Mouse (Mus musculus): ENCODE measurements around the gene Tead4. TPM values are rescaled to one million over a fixed set of nuclear protein-coding genes. Genes with fewer than 3 reads are reported as not detected.
A peak's percentile ranks its signal among the peaks of the same experiment; 100 is the strongest.

The Tead4 gene
- total and polyA plus RNA-seq, 2 experiments from 2014 or later = 0.17 to 0.82 TPM

- H3K9me3 ChIP-seq (ENCODE audit: low read length) = no peaks in the 10 kb centered on the region
- no peak for ATAC-seq (ENCODE audit: low FRiP score)
- H3K4me2 ChIP-seq (ENCODE audit: low read depth, low read length, poor library complexity, severe bottlenecking) = no peak overlapping the region
- no peak overlapping the region for H3K9ac ChIP-seq (replicated peaks; ENCODE audit: low read length, poor library complexity, severe bottlenecking)
- H3K4me1 ChIP-seq (ENCODE audit: insufficient read depth, low read length) = no peaks in the 10 kb centered on the region
- no peak overlapping the region for H3K4me3 ChIP-seq (ENCODE audit: low read depth, low read length)
- no peaks in the 10 kb centered on the region for H3K27me3 ChIP-seq (ENCODE audit: insufficient read depth, low read length)
- DNase-seq (ENCODE audit: low spot score) = no peak
- H3K27ac ChIP-seq (ENCODE audit: low read depth, low read length) = no peak overlapping the region
- WGBS = 85% methylated on average over 2 of the region's 2 CpGs
- H3K36me3 ChIP-seq (ENCODE audit: insufficient read depth, low read length) = no peaks in the 10 kb centered on the region
- no peak for TF ChIP-seq CTCF (IDR thresholded peaks at IDR 0.05)
These were observed 47.5 kb downstream of the Tead4 start for GRCm38 (mm10) chr6:128253111-128253510.

DNA sequence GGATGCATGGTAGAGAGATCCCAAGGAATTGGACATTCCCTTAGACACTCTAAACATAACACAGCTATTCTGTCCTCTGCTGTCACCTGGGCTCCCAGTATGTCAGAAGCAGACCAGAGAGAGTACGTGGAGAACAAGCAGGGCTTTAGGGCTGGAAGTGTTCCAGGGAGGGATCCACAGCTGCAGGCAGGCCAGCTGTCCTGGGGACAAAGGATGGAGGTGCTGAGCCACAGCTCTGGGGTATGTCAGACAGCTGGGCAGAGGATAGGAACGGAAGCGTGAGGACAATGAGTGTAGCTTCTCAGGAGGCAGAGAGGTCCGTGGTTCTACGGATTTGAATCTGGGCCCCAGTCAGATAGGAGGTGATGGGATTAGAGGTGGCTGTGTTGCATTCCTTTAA is 50.0 kb downstream of the Tead4 start:
- H3K9me3 ChIP-seq (ENCODE audit: low read length) = no peaks in the 10 kb centered on the region

DNA sequence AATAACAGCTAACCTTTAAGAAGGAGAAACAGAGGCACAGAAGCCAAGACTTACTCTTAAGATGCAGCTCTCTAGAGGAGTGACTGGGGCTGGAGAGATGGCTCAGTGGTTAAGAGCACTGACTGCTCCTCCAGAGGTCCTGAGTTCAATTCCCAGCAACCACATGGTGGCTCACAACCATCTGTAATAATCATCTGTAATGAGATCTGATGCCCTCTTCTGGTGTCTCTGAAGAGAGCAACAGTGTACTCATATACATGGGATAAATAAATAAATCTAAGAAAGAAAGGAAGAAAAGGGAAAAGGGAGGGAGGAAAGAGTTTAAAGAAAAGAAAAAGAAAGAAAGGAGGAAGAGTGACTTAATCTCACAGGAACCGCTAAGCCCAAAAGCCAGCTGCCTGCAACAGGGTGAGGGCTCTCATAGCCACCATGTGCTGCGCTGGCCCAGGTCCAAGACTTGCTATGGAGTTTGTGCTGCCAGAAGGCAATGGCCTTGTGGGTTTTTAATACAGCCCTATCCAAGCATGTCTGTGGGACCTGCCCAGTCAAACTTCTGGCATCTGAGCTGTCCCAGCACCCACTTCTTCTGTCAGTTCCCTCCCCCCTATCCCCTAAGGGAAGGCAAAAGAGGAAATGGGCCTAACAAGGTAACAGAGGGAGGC is 63.4 kb downstream of the Tead4 start:
- no peak for ATAC-seq (ENCODE audit: low FRiP score)

More for the DNA sequence above, 50.0 kb downstream of the Tead4 start:
- ATAC-seq (ENCODE audit: low FRiP score) (no peak), DNase-seq (ENCODE audit: low spot score) (no peak)
- Histone ChIP-seq H3K4me2 (ENCODE audit: low read depth, low read length, poor library complexity, severe bottlenecking) (no peak overlapping the region), H3K36me3 (ENCODE audit: insufficient read depth, low read length) (no peaks in the 10 kb centered on the region), H3K4me3 (ENCODE audit: low read depth, low read length) (no peak overlapping the region), H3K9ac (replicated peaks; ENCODE audit: low read length, poor library complexity, severe bottlenecking) (no peak overlapping the region), H3K4me1 (ENCODE audit: insufficient read depth, low read length) (no peaks in the 10 kb centered on the region), H3K27ac (ENCODE audit: low read depth, low read length) (no peak overlapping the region), H3K27me3 (ENCODE audit: insufficient read depth, low read length) (no peaks in the 10 kb centered on the region)
- no peak for TF ChIP-seq CTCF (IDR thresholded peaks at IDR 0.05)
- 80% methylated on average over 5 of the region's 5 CpGs for WGBS

GRCm38 (mm10) chr6:128236581-128236980 is 64.0 kb downstream of the Tead4 start:
- TF ChIP-seq CTCF (IDR thresholded peaks at IDR 0.05) = no peak
- no peak overlapping the region for H3K27ac ChIP-seq (ENCODE audit: low read depth, low read length)
- H3K9me3 ChIP-seq (ENCODE audit: low read length) = no peaks in the 10 kb centered on the region
- WGBS = 82% methylated on average over 9 of the region's 9 CpGs
- DNase-seq (ENCODE audit: low spot score) (no peak), ATAC-seq (ENCODE audit: low FRiP score) (no peak)
- H3K36me3 ChIP-seq (ENCODE audit: insufficient read depth, low read length) = no peaks in the 10 kb centered on the region
- H3K9ac ChIP-seq (replicated peaks; ENCODE audit: low read length, poor library complexity, severe bottlenecking) = no peak overlapping the region
- no peaks in the 10 kb centered on the region for H3K4me1 ChIP-seq (ENCODE audit: insufficient read depth, low read length)
- no peak overlapping the region for H3K4me3 ChIP-seq (ENCODE audit: low read depth, low read length)
- no peaks in the 10 kb centered on the region for H3K27me3 ChIP-seq (ENCODE audit: insufficient read depth, low read length)
- H3K4me2 ChIP-seq (ENCODE audit: low read depth, low read length, poor library complexity, severe bottlenecking) = no peak overlapping the region

More for the DNA sequence above, 63.4 kb downstream of the Tead4 start:
- H3K9ac ChIP-seq (replicated peaks; ENCODE audit: low read length, poor library complexity, severe bottlenecking) = no peak overlapping the region
- DNase-seq (ENCODE audit: low spot score) = peak; percentile 79
- H3K4me3 ChIP-seq (ENCODE audit: low read depth, low read length) = no peak overlapping the region
- no peak overlapping the region for H3K4me2 ChIP-seq (ENCODE audit: low read depth, low read length, poor library complexity, severe bottlenecking)
- no peaks in the 10 kb centered on the region for H3K27me3 ChIP-seq (ENCODE audit: insufficient read depth, low read length)
- WGBS = 87% methylated on average over 2 of the region's 2 CpGs
- H3K36me3 ChIP-seq (ENCODE audit: insufficient read depth, low read length) = no peaks in the 10 kb centered on the region
- H3K27ac ChIP-seq (ENCODE audit: low read depth, low read length) = no peak overlapping the region
- H3K9me3 ChIP-seq (ENCODE audit: low read length) = no peaks in the 10 kb centered on the region
- H3K4me1 ChIP-seq (ENCODE audit: insufficient read depth, low read length) = no peaks in the 10 kb centered on the region
- peak; percentile 13; the same call in 1 of the 2 replicates for TF ChIP-seq CTCF (IDR thresholded peaks at IDR 0.05)

DNA sequence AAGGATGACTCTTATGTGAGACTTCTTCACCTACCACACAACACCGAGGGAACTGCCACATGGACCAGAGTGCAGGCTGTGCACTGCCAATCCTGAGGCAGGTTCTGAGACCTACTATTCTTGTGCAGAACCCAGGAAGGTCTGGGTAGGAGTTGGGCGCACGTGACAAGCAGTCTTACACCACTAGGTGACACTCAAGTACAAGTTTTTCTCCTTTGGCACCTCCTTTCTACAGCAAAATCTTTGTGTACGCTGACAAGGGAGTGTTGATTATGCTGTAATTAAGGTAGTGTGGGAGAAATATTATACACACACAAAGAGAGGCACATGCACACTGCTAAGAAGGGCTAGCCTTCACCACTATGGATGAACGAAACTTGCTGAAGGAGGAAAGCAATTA is 66.4 kb downstream of the Tead4 start:
- Histone ChIP-seq H3K27me3 (ENCODE audit: insufficient read depth, low read length) (no peaks in the 10 kb centered on the region), H3K9ac (replicated peaks; ENCODE audit: low read length, poor library complexity, severe bottlenecking) (no peak overlapping the region), H3K36me3 (ENCODE audit: insufficient read depth, low read length) (no peaks in the 10 kb centered on the region), H3K9me3 (ENCODE audit: low read length) (no peaks in the 10 kb centered on the region), H3K4me3 (ENCODE audit: low read depth, low read length) (no peak overlapping the region), H3K4me2 (ENCODE audit: low read depth, low read length, poor library complexity, severe bottlenecking) (no peak overlapping the region), H3K27ac (ENCODE audit: low read depth, low read length) (no peak overlapping the region), H3K4me1 (ENCODE audit: insufficient read depth, low read length) (no peaks in the 10 kb centered on the region)
- DNase-seq (ENCODE audit: low spot score) (peak; percentile 84), ATAC-seq (ENCODE audit: low FRiP score) (peak; percentile 66; the same call in 1 of the 2 replicates)
- WGBS = 35% methylated on average over 5 of the region's 5 CpGs
- TF ChIP-seq CTCF (IDR thresholded peaks at IDR 0.05) = peak; percentile 83

DNA sequence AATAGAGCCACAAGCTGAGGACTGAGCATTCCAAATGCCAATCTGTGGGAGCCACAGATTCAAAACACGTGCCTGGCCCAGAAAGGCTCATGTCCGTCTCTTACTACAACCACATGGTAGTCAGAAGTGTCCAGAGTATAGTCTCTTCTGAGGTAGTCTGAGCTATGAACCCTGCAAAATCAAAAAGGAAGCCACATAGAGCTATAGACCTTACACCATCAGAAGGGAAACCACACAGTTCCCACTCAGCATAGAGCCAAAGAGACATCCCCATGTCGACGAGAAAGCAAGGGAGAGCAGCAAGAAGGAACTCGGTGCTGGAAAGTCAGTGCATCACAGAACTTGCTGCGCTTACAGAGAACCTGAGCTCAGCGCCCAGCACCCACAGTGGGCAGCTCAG is 68.4 kb downstream of the Tead4 start:
- Histone ChIP-seq H3K27me3 (ENCODE audit: insufficient read depth, low read length) (no peaks in the 10 kb centered on the region), H3K4me3 (ENCODE audit: low read depth, low read length) (no peak overlapping the region), H3K36me3 (ENCODE audit: insufficient read depth, low read length) (no peaks in the 10 kb centered on the region), H3K9ac (replicated peaks; ENCODE audit: low read length, poor library complexity, severe bottlenecking) (no peak overlapping the region), H3K4me1 (ENCODE audit: insufficient read depth, low read length) (no peaks in the 10 kb centered on the region), H3K4me2 (ENCODE audit: low read depth, low read length, poor library complexity, severe bottlenecking) (no peak overlapping the region), H3K27ac (ENCODE audit: low read depth, low read length) (no peak overlapping the region), H3K9me3 (ENCODE audit: low read length) (no peaks in the 10 kb centered on the region)
- TF ChIP-seq CTCF (IDR thresholded peaks at IDR 0.05) = no peak
- 75% methylated on average over 7 of the region's 7 CpGs for WGBS
- ATAC-seq (ENCODE audit: low FRiP score) (no peak), DNase-seq (ENCODE audit: low spot score) (no peak)

Data from midbrain, postnatal 0 days (tissue).